Mouse (Mus musculus) fibroblast of lung, adult 2 months (primary cell): ENCODE measurements around the gene Deup1.
"Not testable (repeated sequence)": the region's sequence is repeated elsewhere in the genome, so short reads cannot be mapped to it uniquely, and the experiment has no call there.

Experiments used
- DNase-seq: peaks from one replicate; pipeline ENCODE4 v3.0.0-alpha.2; 2011; ENCODE audit warnings: low read depth

Gene Deup1

DNA sequence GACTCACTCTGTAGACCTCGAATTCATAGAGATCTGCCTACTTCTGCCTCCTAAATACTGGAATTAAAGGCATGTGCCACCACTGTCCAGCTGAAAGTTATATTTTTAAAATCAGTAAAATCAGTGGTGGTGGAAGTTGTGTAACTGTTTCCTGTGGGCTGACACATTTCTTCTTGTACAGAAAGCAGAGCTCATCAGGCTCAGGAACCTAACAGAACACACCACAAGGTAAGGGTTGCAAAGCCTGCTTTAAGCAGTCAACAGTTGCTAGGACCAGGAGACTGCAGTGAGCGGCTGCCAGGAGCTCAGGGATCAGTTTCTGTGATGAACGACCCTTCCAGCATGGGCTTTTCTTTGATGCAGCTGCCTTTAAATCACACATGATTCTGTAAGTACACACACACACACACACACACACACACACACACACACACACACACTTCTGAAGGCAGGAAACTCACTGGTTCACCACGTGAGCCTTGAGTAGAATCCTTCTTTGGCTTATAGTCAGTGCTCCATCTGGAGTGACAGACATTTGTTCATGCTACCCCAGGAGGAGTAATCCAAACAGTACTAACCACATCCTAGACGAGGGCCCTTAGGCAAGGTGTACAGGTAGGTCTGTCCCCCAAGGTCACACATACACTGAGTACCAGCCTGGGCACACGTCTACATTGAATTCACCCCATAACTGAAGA, 40.4 kb downstream of the Deup1 start:
- DNase-seq = no peak

DNA sequence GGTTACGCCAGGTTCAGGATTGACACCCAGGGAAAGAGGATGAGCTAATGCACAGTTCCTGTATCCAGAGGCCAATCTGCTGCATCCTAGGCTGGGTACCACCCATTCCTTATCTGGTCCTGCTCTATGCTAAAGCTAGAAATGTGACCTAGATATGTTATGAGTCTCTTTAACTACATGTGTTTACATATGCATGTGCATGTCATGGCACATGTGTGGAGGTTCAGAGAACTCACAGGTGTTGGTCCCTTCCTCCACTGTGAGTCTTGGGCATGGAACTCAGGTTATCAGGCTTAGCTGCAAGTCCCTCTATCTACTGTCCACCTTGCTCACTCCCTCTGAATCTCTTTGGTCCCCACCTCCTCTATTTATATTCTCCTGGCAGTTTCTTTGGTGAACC, 41.8 kb downstream of the Deup1 start:
- DNase-seq = no peak

DNA sequence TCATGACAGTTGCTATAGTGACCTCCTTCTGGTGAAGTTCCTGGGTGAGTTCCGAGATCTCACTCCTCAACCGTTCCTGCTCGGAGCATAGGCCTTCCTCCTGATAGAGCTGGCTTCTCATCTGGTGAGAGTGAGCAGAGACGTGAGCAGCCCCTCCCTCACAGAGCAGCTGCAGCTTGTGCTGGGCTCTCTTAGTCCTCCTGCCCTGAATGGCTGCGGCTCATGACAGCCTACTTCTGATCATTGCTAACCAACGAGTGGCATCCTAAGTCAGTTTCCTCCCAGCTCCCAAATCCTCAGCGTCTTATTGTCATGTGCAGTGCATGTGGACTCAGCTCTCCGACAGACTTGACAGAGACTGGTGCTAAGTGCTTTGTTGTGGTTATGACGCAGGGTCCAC, 43.5 kb downstream of the Deup1 start:
- no peak for DNase-seq

DNA sequence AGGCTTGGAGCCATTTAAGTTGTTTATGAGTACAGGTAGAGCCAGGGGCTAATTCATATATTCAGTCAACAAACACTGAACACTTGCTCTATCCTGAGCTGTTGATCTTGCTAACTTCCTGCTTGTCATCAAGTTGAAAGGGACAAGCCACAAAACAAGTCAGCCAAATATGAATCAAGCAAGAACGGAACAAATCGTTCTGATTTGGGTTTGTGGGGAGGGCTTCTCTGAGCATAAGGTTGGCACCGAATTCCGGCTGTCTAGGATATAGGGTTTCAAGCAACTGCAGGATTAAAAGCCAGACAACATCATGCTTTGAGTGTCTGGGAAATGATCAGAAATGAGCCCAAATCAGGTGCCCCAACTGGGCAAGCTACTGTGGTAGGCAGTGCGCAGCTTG, 45.7 kb downstream of the Deup1 start:
- no peak for DNase-seq

DNA sequence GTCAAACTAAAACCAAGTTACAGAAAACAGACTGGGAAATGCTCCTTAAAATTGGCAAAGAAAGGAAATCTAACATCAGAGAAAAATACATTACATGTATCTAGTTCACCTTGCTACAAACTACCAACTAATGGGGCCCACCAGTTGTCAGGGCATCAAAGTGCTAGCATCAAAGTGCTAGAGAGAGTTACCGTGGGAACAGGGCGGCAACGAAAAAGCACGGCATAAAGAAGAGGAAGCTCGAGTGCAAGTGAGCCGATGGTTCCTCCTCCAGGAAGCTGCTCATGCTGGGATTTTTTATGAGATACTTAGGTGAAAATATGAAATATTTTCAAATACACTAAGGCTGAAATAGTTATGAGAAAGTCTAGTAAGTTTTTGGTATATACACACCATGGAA, 47.6 kb downstream of the Deup1 start:
- DNase-seq = no peak

DNA sequence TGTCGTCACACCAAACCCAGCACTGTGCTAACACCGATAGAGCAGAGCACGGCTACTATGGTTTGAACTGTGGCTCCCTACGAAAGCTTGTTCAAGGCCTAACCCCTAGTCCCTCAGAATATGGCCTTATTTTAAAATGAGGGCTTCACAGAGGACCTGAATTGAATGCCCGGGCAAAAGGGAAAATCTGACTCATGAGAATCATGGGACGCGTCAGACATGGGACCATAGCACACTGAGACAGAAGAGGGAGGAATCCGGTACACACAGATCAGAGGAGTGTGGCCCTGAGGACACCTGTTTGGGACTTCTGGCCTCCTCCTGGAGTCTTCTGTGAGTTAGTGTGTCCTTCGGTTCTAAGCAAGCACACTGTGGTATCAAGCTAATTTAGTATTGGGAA, 48.8 kb downstream of the Deup1 start:
- no peak for DNase-seq

DNA sequence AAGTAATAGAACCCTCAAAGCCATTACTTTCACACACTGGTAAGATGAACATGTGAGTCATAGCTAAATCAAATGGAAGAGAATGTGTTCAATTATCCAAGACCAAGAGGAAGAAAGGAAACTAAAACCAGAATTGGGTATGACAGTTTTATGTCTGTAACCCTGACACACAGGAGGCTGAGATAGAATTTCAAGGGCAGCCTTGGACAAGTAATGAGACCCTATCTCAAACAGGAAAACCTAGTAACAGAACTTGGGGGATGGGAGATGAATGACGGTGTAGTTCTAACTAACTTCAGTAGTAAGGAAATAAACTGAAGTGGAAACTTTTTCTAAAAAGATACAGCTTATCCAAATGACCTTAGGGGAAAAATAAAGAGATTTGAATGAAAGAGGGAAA, 49.3 kb downstream of the Deup1 start:
- no peak for DNase-seq

DNA sequence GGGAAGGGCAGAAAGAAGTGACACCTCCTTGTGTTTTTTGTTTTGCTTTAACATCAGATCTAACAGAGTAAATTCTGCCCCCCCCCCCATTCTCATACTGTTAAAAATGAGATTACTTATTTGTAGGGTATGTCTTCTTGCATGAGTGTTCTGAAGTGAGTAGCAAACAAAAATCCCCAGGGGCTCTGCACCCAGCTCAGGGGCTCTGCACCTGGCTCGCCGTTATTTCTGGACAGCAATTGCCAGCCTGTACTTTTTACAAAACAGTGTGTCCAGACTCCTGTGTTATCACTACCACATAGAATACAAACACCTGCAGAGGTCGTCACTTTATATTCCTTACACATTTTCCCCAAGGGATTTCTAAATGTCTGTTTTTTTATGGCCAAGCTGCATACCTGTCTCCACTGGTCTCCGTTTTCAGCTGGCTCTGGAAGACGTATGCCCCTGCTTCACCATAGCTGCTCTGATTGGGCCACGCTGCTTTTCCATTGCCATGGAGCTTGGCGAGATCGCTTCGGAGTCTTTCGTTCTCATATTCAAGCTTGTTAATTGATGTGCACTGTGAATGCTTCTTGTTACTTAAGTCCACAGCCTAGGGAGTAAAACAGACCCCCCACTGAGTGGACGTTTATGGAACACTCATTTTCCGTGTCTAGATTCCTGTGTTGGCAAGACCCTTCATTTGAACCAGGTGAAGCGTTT, 52.8 kb downstream of the Deup1 start:
- no peak for DNase-seq

DNA sequence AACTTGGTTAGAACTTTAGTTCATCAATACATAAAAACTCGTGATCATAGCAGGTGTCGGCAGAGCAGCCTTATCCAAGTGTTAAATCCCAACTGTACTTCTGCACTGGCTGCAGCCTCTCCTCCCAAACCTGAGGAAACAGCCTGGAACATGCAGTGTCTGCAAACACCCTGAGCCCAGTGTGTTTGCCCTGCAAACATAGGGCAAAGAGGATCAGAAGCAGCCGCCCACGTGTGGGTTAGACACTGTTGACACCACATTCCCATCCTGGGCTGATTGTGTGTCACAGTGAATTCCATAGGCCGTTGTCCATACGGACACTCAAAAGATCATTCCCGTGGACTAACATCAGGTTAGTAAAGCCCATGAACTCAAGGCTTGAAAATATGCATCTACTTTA, 65.4 kb downstream of the Deup1 start:
- no peak for DNase-seq

DNA sequence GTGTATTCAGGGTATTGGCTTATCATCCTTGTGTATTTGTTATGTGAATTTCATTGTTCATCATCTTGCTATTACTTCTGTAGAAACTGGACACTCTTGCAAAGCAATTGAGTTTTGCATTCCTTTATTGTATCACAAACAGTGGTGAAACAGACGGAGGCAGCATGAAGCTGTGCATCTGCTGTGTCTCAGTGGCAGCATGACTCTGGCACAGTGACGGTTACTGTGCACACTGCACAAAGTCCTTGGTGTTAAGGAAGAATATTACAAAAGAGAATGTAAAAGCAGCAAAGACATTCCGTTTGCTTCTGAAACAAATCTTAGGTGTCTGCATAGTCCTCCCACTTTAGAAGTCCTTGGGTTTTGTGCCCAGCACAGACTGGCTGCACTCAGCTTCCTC, 67.3 kb downstream of the Deup1 start:
- DNase-seq = no peak

DNA sequence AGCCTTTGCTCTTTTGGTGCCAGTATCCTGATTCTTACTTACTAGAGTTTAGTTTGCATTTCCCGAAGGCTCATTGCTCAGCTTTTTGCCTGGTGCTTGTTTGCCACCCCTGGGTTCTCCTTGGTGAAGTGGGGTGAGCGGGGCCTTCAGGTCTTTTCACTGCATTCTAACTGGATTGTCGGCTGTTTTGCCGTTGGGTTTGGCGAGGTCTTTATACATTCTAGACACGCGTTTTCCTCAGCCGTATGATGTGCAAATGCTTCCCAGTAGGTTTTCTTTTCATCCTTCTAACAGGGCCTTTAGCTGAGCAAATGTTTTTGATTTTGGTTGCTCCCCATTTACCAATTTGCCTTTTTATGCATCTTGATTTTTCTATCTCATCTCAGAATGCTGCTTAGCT, 74.4 kb downstream of the Deup1 start:
- no peak for DNase-seq

DNA sequence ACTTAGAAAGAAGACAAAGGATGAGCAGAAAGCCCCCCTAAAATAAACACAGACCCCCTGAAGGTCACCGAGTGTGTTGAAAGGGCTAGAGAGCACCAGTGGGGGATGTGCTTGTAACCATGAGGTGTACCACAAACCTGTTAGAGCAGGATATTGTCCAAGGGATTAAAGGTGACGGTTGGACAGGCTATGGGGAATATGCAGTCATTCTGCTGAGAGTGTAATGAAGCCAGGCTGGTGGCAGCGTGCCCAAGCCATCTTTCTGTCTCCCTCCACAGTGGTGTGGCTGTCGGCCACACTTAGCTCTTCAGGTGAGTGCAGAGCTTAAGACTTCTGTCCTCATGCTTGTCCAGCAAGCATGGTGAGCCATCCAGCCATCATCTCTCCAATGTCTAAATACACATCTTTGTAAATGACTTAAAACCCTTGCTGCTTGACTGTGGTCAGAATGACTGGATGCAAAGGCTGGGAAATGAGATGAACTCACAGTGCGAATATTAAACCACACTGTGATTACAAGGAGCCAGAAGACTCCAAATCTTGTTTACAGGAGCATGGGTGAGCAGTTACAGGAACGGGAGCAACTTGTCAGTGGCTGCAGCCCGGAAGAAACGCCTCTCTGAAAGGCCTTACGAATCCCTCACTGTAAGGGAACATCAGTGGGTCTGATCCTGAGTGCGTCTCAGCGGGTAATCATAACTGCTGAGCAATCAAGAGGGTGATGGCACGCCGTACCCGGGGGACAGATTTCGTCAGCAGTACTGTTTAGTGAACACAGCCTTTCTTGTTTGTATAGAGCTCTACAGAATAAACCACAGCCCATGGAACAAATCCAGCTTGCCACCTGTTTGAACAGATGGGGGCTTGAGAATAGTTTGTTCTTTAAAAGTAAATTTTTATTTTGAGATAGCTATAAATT, 75.5 kb downstream of the Deup1 start:
- no peak for DNase-seq

DNA sequence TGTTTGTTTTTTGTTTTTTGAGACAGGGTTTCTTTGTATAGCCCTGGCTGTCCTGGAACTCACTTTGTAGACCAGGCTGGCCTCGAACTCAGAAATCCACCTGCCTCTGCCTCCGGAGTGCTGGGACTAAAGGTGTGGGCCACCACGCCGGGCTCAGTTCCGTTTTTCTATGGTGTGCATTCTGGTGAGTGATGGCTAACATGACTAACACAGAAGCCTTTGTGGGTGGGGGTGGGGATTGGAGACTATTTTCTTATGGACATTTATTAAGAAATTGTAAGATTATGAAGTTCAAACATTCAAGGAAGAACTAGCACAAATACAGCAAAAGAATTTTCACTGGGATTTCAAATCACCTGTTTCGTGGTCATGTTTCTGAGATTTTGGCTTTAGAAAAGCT, 76.7 kb downstream of the Deup1 start:
- not testable (repeated sequence) for DNase-seq

DNA sequence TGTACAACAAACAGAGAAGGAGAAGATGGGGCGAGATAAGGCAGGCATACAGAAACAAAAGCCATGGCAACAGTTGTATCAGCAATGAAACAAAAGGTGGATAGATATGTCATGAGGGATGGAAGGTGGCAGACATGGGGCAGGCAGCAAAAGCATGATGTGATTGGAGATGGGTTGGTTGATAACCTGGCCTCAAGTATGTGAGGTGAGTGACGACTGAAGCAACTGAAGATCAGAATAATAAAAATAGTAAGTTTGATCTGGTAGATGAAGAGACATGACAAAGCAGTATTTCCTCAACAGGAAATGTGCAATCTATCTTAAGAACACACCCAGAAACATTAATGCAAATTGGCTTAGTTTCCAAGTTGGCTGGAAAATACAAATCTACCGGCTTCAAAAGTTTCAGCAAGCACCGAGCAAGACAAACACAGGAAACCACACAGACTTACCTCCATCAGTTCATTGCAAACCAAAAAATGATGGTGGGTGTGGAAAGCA, 77.2 kb downstream of the Deup1 start:
- no peak for DNase-seq

DNA sequence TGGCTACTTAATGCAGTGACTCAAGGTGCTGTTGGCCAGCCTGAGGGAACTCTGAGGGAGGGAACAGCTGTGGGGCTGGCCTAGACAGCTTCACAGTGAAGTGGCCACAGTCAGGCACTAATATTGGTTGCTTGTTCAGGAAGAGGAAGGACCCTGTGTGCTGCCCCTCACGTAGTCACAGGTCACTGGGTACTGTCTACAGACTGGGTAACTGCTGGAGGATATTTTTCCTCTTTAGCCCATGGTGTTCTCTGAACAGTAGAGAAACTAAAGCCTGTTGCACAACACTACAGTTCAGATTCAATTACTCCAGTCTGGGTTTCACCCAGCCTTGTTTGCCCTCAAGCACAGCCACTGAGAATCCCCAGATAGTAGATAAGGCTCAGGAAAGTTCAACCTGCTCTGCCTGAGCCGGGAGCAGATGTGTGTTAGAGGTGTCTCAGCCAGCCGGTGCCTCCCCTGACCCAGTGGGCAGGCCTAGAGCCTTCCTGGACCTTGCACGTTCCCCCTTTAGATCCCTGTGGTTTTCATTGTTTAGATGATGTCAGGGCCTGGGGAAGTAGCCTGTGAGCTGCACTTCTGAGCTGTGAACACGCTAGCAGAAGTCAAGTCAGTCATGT, 85.9 kb downstream of the Deup1 start:
- no peak for DNase-seq

DNA sequence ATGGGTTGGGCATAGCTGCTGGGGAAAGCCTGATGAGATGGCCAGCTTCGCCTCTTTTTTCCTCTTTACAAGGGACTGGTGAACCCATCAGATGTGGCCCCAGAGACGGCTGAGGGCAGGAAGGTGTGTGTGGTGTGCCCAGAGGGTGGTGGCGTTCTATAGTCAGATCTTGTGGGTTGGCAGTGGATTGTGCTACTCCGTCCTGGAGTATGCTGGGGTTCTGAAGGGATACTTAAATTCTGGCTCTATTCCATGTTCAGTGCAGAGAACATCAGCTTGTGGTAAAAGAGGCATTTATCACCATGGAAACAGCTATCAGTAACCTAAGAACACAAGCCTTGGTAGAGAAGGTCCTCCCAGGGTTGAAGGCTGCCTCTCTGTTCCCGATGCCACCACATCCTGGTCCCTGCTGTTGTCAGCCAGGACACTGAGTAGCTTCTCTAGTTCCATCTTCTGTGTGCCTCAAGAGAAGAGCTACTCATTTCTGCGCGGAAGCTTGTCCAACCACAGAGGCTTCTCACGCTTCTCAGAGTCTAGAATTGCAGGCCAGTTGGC, 88.7 kb downstream of the Deup1 start:
- no peak for DNase-seq

DNA sequence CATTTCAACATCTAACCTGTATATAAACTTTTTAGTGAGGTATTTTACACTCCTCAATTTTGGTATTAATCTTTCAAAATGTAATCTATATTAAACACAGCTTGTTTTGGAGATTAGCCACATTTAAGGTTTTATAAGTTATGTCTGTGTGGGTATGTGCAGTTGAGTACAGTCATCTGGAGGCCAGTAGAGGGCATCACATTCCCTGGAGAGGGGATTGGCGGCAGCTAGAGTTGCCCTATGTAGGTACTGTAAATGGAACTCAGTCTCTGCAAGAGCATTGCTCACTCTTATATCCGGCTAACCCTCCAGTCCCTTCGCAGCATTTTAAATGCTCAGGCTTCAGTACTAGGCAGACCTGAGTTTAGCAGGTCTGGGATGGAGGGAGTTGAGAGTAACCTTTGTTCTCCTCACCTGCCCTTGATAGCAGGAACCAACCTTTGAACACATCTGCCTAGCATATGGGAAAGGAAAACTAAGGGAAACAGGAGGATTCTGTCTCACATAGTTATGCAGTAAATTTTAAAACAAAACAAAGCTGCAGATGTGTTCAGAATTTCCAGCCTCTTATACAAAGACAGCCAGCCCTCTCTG, 90.2 kb downstream of the Deup1 start:
- no peak for DNase-seq

DNA sequence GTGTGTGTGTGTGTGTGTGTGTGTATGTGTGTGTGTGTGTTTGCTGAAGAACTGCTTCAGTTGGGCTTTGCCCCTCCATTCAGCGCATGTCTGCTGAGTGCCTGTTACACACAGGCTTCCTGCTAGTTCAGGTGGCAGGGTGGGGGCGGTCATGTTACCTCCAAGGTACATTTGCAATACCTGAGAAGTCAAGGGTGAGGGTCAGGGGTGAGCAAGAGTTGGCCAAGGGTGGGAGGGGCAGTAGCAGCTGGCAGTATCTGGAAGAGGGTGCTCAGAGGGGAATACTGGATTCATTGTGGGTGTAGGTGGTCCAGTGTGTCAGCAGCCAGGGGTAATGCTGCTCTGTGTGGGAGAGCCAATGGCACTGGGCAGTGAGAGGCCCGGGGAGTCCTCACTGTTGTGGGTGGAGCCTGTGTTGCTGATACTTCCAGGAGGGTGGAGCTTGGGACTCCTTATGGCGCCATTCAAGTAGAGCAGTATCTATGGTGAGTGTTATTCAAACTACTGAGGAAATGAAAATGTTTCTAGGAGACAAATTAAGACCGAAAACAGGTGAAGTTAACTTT, 90.8 kb downstream of the Deup1 start:
- no peak for DNase-seq

DNA sequence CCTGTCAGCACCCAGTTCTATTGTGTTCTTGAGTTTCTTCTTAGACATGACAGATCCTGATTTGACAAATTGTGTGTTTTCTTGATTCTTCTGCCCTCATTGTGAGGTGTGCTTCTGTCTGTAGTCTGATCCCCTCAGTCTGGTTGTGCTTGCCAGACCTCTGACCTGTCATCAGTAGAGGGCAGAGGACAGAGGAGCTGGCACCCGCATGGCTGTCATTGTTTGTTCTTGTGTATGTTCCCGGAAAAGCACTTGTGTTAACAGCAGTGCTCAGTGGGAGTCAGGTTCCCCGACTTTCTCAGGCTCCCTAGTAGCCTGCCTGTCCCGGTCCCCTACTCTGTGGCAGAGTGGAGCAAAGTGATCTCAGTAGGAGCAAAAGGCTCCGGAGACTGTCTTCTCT, 92.3 kb downstream of the Deup1 start:
- no peak for DNase-seq

DNA sequence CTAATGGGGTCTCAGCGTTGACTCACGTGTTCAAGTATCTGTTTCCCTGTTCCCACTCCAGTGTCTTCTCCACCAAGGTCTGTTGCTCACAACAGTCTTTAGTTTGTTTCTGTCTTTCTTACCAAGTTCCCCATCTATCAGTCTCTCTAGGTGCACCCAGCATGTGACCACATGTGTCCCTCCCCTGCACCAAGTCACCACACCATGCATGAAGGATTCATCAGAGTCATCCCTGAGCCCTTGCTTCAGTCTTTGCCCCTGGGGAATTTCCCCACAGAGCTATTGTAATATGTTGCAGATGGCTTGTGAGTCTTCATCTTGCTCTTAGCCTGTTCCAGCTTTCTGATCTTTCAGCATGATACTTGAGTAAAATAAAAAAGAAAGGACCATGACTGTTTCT, 93.6 kb downstream of the Deup1 start:
- DNase-seq = no peak

DNA sequence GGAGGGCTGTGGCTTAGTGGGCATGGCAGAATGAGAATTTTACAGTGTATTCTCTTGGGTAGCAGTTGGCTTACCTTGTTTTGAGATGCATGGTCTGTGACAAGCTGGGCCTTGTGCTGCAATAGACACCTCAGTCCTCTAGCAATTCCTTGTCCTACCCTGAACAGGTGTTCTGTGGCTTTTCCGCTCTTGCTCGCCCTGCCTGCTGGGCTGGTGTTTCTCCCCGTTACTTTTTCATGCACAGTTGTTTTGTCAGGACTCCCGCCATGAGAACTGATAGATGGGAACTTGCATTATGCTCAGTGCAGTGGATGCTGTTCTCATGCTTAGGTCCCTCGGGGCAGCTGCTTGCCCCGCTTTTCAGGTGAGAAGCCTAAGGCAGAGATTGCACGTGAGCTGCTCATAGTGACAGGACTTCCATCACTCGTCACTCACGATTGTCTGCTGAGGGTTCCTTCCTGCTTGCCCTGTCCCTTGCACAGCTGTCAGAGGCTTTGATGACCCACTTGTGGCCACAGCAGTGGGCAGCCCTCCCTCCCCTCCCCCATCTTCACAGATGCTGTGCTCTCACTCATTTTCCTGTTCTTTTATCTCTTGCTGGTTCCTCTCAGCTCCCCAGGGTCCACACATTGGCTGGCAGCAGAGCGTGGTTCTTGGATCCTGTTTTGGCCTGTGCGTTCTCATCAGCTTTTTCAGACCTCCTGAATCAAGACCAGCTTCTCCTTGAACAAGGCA, 94.2 kb downstream of the Deup1 start:
- DNase-seq = no peak
